Mouse (Mus musculus) stomach, postnatal 0 days (tissue): Measurements from ENCODE around the gene Plod2. TPM values are rescaled to one million over a fixed set of nuclear protein-coding genes. Genes with fewer than 3 reads are reported as not detected.
A peak's percentile ranks its signal among the peaks of the same experiment; 100 is the strongest.

Experiments
- ATAC-seq: fragments of 200-750 bp; cut with Nextera tagmentation; 2 replicates; pipeline ENCODE4 v1.8.0; 2017; ENCODE audit not compliant: low FRiP score, low TSS enrichment
- DNase-seq: peaks from one replicate; pipeline ENCODE4 v3.0.0-alpha.2; 2016; ENCODE audit warnings: low spot score
- H3K27ac ChIP-seq: fragments of 300-500 bp; sonication (generic); replicated peaks from 2 replicates; pipeline ENCODE4 v1.5.1; 2014; ENCODE audit warnings: mild to moderate bottlenecking, control low read depth
- H3K27me3 ChIP-seq: fragments of 300-500 bp; sonication (generic); 2 replicates; pipeline ENCODE4 v1.6.1; 2014; ENCODE audit warnings: low read length; ENCODE audit not compliant: control insufficient read depth, insufficient read depth
- H3K36me3 ChIP-seq: fragments of 300-500 bp; sonication (generic); 2 replicates; pipeline ENCODE4 v1.6.1; 2014; ENCODE audit warnings: low read length, mixed read lengths; ENCODE audit not compliant: control insufficient read depth, insufficient read depth
- H3K4me1 ChIP-seq: fragments of 300-500 bp; sonication (generic); replicated peaks from 2 replicates; pipeline ENCODE4 v1.6.1; 2014; ENCODE audit warnings: antibody characterized with exemption; ENCODE audit not compliant: control insufficient read depth, insufficient read depth
- H3K4me2 ChIP-seq: fragments of 300-500 bp; sonication (generic); replicated peaks from 2 replicates; pipeline ENCODE4 v1.6.1; 2014; ENCODE audit warnings: low read depth, mild to moderate bottlenecking, control low read depth, moderate library complexity
- H3K4me3 ChIP-seq: fragments of 300-500 bp; sonication (generic); 2 replicates; pipeline ENCODE4 v1.5.1; 2014; ENCODE audit warnings: low read depth, low read length, control low read depth
- H3K9ac ChIP-seq: fragments of 300-500 bp; sonication (generic); 2 replicates; pipeline ENCODE4 v1.6.1; 2014; ENCODE audit warnings: mild to moderate bottlenecking, low read length, control low read depth, mixed read lengths
- H3K9me3 ChIP-seq: fragments of 300-500 bp; sonication (generic); 2 replicates; pipeline ENCODE4 v1.6.1; 2016; ENCODE audit warnings: low read length; ENCODE audit not compliant: control insufficient read depth
- CTCF ChIP-seq: IDR thresholded peaks from 2 replicates; pipeline ENCODE4 v1.5.1; 2016; ENCODE audit warnings: antibody characterized with exemption, low read depth, mild to moderate bottlenecking, moderate library complexity
- EP300 ChIP-seq: optimal IDR thresholded peaks from 2 replicates; pipeline ENCODE3; 2016; ENCODE audit warnings: antibody characterized with exemption
- WGBS: fragments of 180-500 bp; shearing (Covaris S2); extraction: QIAGEN DNeasy Blood & Tissue Kit; methylation state at CpG from one replicate; pipeline ENCODE4 v1.1.7; 2014; 5-methylcytosine and 5-hydroxymethylcytosine counted together
- polyA plus RNA-seq: library from polyadenylated mRNA; unstranded; fragments of >200 nt; fragmentation: Nextera tagmentation; extraction: Ambion mirVana; gene quantifications from 2 replicates; pipeline ENCODE4 v1.2.1, GENCODE M21; 2015

Gene Plod2
- polyA plus RNA-seq, 1 experiment from 2014 or later = 17.5 TPM

- ATAC-seq (no peak), DNase-seq (no peak)
- WGBS = 56% methylated on average over 8 of the region's 8 CpGs
- peaks cover 3% of the 10 kb centered on the region; the same call in 1 of the 2 replicates for H3K36me3 ChIP-seq
- no peak overlapping the region for H3K9ac ChIP-seq
- no peak for TF ChIP-seq CTCF
- no peak for TF ChIP-seq EP300
- H3K4me2 ChIP-seq = no peak overlapping the region
- no peak overlapping the region for H3K4me3 ChIP-seq
- no peaks in the 10 kb centered on the region for H3K9me3 ChIP-seq
- H3K27ac ChIP-seq = no peak overlapping the region
- no peaks in the 10 kb centered on the region for H3K4me1 ChIP-seq
- no peaks in the 10 kb centered on the region for H3K27me3 ChIP-seq
Measured at GRCm38 (mm10) chr9:92559750-92560149, 17.7 kb downstream of the Plod2 start.

- no peak overlapping the region; the same call in 1 of the 2 replicates for H3K27ac ChIP-seq
- DNase-seq (no peak), ATAC-seq (no peak)
- WGBS = 47% methylated on average over 6 of the region's 6 CpGs
- no peak overlapping the region for H3K4me3 ChIP-seq
- H3K9ac ChIP-seq = no peak overlapping the region
- H3K36me3 ChIP-seq = peaks cover 3% of the 10 kb centered on the region; the same call in 1 of the 2 replicates
- peaks cover 2% of the 10 kb centered on the region; the same call in 1 of the 2 replicates for H3K4me1 ChIP-seq
- no peak overlapping the region for H3K4me2 ChIP-seq
- H3K9me3 ChIP-seq = no peaks in the 10 kb centered on the region
- H3K27me3 ChIP-seq = no peaks in the 10 kb centered on the region
- TF ChIP-seq CTCF = no peak
- TF ChIP-seq EP300 = no peak
Measured at GRCm38 (mm10) chr9:92560840-92561547, 19.0 kb downstream of the Plod2 start.

GRCm38 (mm10) chr9:92562416-92562815 is 20.4 kb downstream of the Plod2 start:
- Histone ChIP-seq H3K27ac (no peak overlapping the region), H3K4me1 (peaks cover 5% of the 10 kb centered on the region; the same call in 1 of the 2 replicates), H3K9ac (no peak overlapping the region), H3K27me3 (no peaks in the 10 kb centered on the region), H3K9me3 (no peaks in the 10 kb centered on the region), H3K4me3 (no peak overlapping the region), H3K36me3 (peaks cover 3% of the 10 kb centered on the region; the same call in 1 of the 2 replicates), H3K4me2 (no peak overlapping the region)
- WGBS = 61% methylated on average over 5 of the region's 5 CpGs
- ATAC-seq (no peak), DNase-seq (no peak)
- TF ChIP-seq CTCF (no peak), EP300 (no peak)

GRCm38 (mm10) chr9:92563306-92563705 is 21.3 kb downstream of the Plod2 start:
- no peaks in the 10 kb centered on the region for H3K27me3 ChIP-seq
- no peak overlapping the region for H3K27ac ChIP-seq
- peaks cover 5% of the 10 kb centered on the region; the same call in 1 of the 2 replicates for H3K4me1 ChIP-seq
- no peak overlapping the region for H3K4me2 ChIP-seq
- H3K9ac ChIP-seq = no peak overlapping the region
- H3K9me3 ChIP-seq = no peaks in the 10 kb centered on the region
- TF ChIP-seq EP300 (no peak), CTCF (no peak)
- DNase-seq = no peak
- peaks cover 3% of the 10 kb centered on the region; the same call in 1 of the 2 replicates for H3K36me3 ChIP-seq
- 84% methylated on average over 6 of the region's 6 CpGs for WGBS
- no peak overlapping the region for H3K4me3 ChIP-seq
- no peak for ATAC-seq

- Histone ChIP-seq H3K36me3 (peaks cover 3% of the 10 kb centered on the region; the same call in 1 of the 2 replicates), H3K9me3 (no peaks in the 10 kb centered on the region), H3K4me1 (peaks cover 5% of the 10 kb centered on the region; the same call in 1 of the 2 replicates), H3K27ac (no peak overlapping the region), H3K27me3 (no peaks in the 10 kb centered on the region), H3K4me2 (no peak overlapping the region), H3K9ac (no peak overlapping the region), H3K4me3 (no peak overlapping the region)
- TF ChIP-seq CTCF (no peak), EP300 (no peak)
- ATAC-seq (no peak), DNase-seq (no peak)
- 95% methylated on average over 1 of the region's 1 CpGs for WGBS
Measured at GRCm38 (mm10) chr9:92564391-92564790, 22.4 kb downstream of the Plod2 start.

- Histone ChIP-seq H3K9ac (no peak overlapping the region), H3K9me3 (no peaks in the 10 kb centered on the region), H3K27ac (peak overlapping the region; percentile 35; the same call in 1 of the 2 replicates), H3K36me3 (peaks cover 3% of the 10 kb centered on the region; the same call in 1 of the 2 replicates), H3K4me1 (peaks cover 5% of the 10 kb centered on the region; the same call in 1 of the 2 replicates), H3K4me2 (no peak overlapping the region), H3K27me3 (no peaks in the 10 kb centered on the region), H3K4me3 (no peak overlapping the region)
- no peak for TF ChIP-seq CTCF
- ATAC-seq = no peak
- DNase-seq = no peak
- WGBS = 53% methylated on average over 3 of the region's 3 CpGs
Measured at GRCm38 (mm10) chr9:92566234-92566633, 24.2 kb downstream of the Plod2 start.
